Mouse (Mus musculus) thymus, postnatal 4 days (tissue): ENCODE data around the gene Slc44a3.

ENCODE experiments used
- DNase-seq: peaks from one replicate; pipeline ENCODE4 v3.0.0; 2021

Gene Slc44a3

DNA sequence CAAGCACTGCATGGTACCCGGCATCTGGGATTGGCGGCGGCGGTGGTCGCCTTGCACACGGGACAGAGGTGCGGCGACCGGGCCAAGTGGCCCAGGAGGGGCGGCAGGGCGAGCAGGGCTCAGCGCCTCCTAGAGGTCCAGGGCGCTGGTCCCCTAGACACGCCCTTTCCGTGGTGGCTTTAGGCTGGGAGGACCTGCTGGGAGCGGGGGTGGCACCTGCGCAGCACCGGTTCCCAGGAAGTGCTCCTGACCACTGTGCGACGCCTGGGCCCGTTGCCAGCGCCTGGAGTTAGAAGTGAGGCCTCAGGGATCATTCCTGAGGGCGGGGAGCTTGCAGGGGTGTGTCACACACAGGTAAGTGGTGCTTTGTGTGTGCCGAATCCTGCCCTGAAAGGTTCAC lies at the start of gene Slc44a3:
Gene Slc44a3, minus strand, starts transcription at position 229 of the 400 bp plus-strand sequence.
- peak; percentile 62 for DNase-seq

DNA sequence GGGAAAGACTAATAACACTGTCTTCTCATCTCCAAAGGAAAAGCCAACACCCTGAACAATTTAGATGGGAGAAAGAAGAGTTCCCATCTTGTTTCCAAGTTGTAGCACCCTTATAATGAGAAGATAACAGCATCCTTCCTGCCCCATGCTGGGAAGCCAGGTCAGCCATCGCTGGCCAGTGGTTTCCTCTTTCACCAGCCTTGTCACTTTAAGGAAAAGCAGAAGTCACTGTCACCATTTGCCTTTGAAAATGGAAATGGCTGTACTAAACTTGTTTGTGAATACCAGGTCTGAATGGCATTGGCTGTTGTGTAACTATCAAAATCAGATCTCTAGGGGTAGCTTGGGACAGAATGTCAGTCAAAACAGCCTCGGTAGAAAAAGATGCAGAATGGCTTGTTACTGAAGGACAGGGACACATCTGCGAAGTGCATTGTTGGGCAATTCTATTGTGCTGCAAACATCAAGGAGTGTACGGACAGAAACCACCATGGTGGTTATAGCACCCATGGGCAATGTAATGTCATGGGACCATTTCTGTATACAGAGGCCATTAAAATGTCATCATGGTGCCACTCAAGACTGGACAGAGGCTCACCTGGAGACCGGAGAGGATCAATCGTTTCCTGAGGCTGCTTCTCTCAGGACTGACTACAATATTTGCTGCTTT lies 47.8 kb upstream of the Slc44a3 start:
- DNase-seq: no peak

DNA sequence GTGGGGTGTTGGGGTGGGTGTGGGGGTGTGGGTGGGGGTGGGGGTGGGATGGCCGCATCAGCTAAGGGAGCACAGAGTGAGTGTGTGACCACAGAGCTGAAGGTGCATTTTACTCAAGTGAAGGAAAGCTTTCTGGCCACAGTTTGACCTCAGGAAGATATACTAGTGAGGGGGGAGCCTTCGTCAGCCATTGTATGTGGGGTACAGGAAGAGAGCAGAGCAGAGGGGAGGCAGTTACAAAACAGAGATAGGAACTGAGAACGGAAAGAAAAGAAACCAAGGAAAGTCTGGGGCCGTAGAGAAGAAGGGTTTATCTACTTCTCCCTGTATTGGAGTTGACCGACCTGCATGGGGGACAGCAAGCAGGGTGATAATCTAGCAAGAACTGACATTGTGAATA lies 47.2 kb upstream of the Slc44a3 start:
- DNase-seq: no peak

DNA sequence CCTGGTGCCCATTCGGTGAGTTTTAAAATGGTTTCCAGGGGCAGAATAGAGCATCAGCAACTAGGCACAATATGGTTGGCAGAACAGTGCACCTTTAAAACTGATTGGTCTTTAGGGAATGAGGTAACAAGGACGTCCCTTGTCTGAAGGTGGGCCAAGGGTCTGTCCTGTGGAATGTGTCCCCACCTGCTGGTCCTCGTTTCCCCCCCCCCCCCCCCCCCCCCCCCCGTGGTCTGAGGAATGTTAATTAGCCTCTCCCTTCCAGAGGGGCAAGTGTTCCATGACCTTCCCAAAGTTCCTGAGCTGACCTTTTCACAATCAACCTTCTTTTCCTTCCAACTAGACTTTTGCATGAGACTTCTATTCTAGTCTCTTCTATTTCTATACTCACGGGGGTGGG lies 46.5 kb upstream of the Slc44a3 start:
- no peak for DNase-seq

DNA sequence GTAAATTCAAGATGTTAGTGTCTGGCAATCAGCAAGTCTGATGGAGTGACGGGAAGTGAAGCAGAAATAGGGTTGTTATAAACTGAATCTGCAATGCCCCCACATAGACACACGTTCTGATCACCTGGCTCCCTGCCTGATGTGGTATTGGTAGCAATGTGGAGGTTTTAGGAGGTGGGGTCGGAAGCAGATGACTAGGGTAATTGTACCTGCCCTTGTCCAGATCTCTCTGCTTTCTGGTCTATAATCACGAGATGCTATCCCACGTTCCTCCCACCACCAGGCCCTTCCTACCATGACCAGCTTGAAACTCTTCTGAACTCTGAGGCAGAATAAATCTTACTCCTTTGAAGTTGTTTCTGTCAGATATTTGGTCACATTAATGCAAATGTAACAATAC lies 45.4 kb upstream of the Slc44a3 start:
- no peak for DNase-seq

DNA sequence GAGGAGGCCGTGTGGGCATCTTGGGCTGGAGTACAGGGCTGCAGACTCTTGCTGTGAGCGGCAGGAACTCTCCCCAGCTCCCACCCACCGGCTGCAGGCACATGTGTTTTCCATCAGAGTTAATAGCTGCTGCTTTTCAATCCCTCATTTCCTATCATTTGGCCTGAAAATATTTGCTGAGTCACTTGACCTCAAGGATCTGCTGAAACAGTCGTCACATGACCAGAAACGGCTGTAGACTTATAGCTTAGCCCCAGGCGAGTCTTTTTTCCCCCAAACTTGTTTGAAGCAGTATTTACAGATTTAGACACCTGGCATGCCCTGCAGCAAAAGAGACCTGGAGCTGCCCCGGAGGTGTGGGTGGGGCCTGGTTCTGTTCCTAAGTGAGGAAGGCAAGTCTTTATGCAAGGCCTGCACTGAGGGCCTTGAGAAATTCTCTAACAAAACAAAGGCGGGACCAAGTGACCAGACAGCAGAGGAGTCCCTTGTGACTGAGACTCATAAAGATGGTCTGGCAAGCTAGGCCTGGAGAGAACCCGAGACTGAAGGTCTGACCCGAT lies 44.9 kb upstream of the Slc44a3 start:
- DNase-seq: no peak

DNA sequence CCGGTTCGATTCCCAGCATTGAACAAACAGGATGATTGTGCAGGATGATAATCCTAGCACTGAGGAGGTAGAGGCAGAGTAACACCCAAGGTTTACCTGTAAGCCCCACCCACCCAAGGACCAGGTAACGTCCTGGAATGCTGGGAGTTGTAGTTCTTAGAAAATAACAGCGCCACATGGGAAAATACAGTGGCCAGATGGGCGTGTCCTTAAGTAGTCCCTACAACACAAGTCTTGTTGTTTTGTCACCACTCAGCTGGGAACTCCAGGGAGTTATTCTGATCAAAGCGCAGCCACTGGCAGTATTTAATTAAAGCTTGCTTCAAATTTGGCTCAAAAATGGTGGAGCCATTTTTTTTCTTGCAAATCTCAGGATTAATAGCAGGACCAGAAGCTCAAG lies 44.2 kb upstream of the Slc44a3 start:
- DNase-seq: no peak

DNA sequence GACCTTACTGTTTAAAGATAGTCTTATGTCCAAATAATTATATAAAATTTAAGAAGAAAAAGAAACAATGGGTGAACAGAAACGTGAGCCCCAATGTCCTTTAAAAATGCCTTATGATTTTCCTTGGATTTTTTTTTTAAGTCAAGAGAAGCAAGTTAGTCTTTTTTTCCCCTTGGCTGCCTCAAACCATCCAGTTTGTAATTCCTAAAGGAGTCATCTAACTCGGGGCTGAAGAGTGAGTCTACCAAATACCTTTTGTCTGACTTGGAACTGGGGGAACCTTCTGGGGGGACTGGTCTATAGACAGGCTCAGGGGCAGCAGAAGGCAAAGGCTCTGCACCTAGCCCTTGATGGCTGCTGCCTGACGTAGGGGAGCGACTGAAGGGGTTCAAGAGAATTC lies 42.2 kb upstream of the Slc44a3 start:
- DNase-seq: no peak

DNA sequence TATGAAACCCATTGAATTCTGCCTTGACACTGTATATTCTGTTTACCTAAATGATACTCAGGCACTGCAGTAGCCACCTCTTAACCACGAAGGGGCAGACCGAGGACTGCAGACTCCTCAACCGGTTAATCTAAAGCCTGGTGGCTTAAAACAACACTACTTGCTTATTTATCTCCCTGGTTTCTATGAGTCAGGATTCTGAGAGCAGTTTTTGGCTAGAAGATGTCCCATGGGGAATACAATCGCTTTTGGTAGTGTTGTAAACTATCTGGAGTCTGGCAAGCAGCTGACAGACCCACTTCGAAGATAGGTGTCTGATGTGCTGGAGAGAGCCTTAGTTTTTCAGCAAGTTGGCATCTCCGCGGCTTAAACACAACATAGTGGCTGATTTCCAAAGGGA lies 41.7 kb upstream of the Slc44a3 start:
- no peak for DNase-seq

DNA sequence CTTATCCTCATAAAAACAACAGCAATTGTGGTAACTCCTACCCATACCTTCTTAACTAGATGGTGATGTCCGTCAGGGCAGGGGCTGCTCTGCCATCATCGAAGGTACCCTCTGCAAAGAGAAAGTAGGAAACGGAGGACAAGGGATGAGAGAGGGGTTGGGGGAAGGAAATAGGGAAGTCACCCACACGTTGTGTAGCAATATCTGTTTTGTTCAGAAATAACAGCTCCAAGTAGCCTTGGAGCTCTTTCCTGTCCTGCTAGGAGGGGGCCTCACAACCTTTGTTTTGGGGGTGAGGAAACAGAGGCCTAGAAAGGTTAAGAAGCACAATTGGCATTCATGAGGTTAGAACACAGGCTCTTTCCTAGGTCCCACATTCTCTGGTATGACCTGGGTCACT lies 39.3 kb upstream of the Slc44a3 start:
- DNase-seq: no peak

DNA sequence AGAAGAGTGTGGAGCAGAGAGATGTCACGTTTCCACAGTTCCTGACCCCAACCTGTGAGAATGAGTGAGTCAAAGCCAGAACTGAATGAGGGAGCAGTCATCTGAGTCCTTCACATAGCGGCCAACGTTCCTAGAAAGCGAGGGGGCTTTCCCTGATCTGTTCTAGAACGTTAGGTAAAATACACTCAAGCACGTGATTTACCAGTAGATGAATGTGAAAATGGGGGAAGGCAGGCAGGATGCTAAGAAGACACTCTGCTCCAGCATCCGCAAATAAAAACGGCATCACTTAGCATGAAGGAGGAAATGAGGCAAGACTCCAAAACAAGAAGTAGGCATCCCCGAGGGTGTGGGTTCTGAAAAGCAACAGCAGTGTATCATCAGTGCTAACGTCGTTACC lies 38.4 kb upstream of the Slc44a3 start:
- no peak for DNase-seq

DNA sequence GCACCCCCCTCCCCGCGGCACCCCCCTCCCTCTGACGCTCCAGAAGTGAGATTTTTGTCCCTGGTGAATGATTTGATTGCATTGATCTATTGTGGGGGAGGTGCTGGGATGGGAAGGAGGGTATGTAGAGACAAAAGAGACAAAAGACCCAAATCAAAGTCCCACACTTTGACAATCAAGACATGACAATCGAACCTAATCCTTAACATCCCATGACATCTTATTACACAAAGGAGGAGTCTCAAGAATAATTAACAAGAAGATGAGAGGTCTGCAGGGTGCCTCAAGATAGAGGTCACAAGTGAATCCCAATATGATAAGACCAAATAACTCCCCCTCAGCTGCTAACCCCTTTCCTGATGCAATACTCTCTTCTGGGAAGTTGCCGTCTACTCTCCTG lies 37.6 kb upstream of the Slc44a3 start:
- DNase-seq: no peak

DNA sequence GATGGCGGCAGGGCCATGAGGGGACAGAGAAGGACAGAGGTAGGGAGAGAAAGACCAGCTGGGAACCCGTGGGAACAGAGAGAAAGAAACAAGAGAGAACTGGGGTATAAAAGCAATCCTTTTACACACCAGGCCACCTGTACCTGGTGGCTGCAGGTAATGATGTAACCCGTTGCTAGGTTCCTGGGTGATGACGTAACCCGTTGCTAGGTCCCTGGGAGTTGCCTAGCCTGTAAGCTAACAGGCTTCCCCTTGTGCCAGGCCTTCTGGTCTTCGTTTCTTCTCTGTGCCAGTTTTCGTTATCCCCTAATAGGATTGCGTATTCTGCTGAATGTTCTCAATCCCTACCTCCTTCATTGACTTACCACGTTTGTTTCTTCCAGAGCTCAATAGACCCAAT lies 36.8 kb upstream of the Slc44a3 start:
- DNase-seq: no peak

DNA sequence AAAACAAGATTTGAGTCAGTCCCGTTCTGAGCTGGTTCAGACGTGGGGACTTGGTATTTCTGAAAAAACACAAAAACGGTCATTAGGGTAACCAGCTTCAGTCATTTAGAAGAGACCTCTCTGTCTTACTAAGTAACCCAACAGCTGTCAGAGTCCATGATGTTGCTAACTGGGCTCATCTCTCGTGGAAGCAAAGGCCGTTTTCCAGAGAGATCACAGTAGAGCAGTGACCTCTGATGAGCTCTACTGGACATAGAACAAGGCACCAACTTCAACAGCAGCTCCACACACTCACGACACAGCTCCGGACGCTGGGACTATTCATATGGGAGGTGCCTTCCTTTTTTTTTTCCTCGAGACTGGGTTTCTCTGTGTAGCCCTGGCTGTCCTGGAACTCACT lies 35.7 kb upstream of the Slc44a3 start:
- no peak for DNase-seq

DNA sequence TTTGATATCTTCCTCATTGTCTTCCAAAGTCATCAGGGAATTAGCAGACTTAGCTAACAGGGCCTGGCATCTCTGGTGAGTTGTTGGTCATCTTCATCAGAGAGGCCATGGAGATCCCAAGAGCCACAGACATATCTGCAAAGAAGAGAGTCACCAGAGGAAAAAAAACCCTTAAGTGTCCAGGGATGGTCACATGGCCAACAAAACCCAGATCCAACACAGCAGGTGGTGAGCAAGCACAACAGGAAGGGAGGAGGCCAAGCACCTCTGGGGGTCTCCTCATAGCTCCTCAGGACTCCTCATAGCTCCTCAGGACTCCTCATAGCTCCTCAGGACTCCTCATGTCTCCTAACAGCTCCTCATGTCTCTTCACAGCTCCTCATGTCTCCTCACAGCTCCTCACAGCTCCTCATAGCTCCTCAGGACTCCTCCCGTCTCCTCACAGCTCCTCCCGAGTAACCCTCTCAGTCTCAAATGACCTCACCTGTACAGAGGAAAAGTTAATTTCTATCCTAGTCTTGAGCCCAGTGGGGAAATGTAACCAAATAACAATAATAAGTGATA lies 35.2 kb upstream of the Slc44a3 start:
- no peak for DNase-seq

DNA sequence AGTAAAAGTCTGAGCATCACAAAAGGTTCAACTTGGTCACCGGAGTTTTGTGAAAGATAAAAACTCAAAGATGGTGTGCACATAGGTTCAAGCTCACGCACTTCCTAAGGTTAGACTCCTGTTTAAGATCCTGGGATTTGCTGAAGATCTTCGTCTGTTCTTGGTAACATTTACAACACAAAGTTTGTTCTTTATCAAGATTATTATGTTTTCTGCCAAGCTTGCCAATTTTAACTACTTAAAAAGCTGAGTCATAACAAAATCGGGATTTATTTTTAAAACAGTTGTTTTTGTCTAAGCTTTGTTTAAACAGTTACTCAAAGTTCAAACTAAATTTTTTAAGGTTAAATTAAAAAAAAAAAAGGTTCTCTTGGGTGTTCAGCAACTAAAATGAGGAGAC lies 34.7 kb upstream of the Slc44a3 start:
- no peak for DNase-seq

DNA sequence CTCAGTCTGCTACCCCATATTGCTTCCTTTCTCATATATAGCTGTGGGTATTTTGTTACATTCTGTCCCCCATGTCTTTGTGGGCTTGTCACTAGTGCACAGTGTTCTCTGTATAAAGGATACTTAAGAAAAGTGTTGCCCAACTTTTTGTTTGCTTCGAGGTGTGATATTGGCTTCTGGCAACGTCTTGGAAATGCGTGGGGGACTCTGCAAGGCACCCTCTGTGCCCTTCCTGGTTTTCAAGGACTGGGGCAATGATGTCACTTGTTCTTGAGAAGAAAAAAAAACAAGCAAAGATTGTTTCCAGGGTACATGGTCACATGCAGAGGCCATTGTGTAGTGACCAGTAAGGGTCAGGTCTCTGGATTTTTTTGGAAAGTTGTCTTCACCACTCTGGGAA lies 29.6 kb upstream of the Slc44a3 start:
- DNase-seq: no peak

DNA sequence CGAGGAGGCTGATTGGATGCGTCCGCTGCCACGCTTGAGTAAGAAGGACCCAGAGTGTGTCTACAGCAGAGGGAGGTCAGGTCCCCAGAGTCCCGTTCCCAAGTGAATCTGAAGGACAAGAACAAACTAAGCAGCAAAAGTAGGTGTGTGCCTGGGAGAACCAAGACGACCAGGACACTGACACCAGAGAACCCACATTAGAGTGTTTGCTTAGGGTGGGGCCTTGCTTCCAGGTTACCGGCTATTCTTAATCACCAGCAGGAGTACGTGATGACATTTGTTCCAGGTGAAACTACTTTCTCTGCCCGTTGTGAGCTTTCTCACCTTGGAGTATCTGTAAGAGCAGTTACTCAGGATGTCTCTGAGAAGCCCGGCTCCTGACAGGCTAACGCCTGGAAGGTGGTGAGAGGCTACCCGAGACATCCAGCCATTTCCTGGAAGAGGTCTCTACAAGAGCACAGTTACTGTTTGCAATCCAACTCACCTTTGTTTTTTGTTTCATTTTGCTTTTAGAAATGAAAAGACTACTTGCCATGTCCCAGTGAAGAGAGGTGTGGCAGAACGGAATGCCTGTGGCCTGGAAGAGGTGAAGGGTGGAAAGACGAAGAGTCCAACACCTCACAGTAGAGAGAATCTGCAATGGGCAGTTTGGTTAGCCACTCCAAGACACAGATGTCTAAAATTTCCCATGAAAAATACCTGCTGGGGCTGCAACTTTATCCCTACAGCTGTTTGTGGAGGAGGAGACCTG lies 28.1 kb upstream of the Slc44a3 start:
- no peak for DNase-seq

DNA sequence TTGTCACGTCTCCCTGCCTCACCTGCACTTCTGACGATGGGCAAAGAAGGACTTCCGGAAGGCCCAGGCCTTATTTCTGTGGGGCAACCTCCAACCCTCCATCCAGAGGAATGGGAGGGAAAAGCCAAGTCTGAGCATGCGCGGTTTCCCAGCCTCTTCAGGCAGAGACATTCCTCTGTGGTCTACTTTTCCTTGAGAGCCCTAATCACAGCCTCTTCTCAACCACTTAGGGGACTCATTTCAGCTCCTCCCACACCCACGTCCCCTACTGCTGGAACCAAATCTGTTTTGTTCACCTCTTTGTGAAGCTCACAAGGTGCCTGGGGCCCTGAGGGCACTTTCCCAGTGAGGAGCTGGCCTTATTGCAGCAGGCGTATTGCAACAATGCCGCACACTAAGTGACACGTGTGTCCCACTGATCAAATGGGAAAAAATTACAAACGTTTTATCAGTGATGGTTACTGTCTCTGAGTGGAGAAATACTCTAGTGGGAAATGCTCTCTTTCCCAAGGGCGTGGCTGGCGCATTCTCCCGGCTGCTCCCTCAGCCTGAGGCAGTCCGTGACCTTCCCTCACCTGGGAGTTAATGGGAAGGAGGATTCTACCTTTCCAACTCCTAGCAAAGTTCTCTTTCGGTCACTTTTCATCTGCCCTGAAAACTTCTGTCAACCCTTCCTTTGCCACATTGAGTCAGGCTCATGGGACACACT lies 27.4 kb upstream of the Slc44a3 start:
- no peak for DNase-seq

DNA sequence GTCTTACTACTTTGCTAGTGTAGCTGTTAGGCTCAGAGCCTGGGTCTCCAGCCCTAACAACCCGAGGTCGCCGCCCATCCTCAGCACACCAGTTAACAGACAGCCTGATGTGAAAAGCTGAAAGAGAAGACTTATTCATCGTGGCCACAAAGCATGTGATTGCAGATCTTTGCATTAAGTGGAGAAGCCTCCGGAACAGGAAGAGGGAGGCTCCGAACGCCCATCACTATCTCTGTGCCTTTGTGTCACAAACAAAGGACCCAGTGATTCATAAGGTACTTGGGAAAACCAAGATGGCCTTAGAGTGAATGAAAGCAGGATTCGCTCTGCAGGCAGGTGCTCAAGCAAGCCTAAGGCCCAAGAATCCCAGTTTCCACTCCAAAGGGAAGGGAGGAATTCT lies 26.7 kb upstream of the Slc44a3 start:
- no peak for DNase-seq

DNA sequence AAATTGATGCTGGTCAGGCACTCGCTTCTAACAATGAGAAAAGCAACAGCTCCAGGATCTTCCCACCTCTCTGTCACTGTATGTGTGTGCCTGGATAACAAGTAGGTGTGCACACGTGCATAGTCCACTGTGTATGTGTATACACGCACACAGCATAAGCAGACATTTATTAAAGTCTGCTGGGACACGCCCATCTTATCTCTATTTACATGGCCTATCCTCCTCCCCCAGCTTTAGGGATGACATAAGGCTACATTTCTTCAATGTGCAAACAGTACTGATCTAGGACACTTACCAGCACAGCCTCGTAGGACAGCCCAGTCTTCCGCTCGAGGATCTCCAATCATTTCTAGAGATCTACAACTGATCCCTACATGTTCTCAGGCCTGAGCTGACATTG lies 24.1 kb upstream of the Slc44a3 start:
- DNase-seq: no peak

DNA sequence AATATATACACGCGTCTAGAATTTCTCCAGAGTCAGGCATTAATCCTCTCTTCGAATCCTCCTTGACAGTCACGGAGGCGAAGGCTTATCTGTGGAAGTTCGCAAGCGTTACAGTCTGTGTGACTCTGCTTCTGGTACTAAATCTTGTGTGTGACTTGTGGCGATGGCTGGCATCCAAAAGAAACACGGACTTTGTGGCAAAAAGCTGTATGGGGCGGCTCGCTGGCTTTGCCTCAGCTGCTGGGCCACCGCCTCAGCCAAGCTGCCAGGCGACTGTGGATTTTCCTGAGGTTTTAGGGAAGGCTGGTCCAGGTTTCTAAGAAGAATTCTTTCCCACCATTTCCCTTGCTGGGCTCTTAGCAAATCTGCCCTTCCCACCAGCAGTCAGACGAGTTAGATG lies 21.1 kb upstream of the Slc44a3 start:
- no peak for DNase-seq

DNA sequence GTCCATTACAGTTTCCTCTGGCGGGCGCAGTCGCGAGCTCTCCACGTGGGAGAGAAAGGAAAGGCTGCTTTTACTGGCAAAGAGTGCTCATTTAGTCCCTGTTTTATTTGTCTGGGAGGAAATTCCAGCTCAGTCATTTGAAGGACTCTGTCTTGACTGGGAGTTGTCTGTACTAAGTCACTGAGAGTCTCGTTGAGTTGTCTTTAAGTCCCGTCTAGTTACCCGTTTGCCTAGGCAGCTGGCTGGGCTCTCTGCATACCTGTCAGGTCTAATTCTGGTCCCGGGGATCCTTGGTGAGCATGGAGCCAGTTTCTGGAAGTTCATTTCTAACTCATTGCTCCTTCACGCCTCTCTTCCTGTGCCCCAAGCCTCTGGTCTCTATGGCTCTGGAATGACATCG lies 20.5 kb upstream of the Slc44a3 start:
- no peak for DNase-seq

DNA sequence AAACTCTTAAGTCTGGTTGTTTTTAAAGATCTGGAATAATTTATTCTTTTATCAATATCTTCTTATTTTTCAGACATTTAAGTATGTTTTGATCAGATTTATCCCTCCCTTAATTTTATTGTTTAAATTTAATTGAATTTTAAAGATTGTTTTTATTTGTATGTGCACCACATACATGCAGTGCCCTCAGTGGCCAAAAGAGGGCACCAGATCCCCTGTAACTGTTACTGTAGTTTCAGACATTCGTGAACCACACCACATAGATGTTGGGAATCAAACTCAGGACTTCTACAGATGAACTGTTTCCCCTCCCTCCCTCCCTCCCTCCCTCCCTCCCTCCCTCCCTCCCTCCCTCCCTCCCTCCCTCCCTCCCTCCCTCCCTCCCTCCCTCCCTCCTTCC lies 18.2 kb upstream of the Slc44a3 start:
- peak; percentile 68 for DNase-seq
